Mouse (Mus musculus) left cerebral cortex, adult 8-10 months (tissue): ENCODE measurements at regions not wholly inside any gene's neighbourhood (a gene's known extent, or its start where the extent isn't known, plus 50 kb on each side); places are given as distances from the start of the nearest gene placed in this dataset.

Source experiments
- DNase-seq, 2 experiments: peaks; one replicate each; pipeline ENCODE4 v3.0.0; 2022; ENCODE audit warnings: low spot score in 2 of 2

- no peak for DNase-seq
These were observed 106.3 kb downstream of the Btg1 start for GRCm38 (mm10) chr10:96723071-96723470.

- DNase-seq: no peak
These were observed 107.8 kb downstream of the Btg1 start for GRCm38 (mm10) chr10:96724436-96725175.

- peak in 1 of 2 experiments; percentile 55 for DNase-seq
These were observed 110.3 kb downstream of the Btg1 start for GRCm38 (mm10) chr10:96726801-96727780.

- DNase-seq: no peak
These were observed 116.8 kb downstream of the Btg1 start for GRCm38 (mm10) chr10:96733581-96733980.

- DNase-seq: no peak
These were observed 118.3 kb downstream of the Btg1 start for GRCm38 (mm10) chr10:96735146-96735545.

GRCm38 (mm10) chr10:96735885-96736628, 119.3 kb downstream of the Btg1 start:
- no peak for DNase-seq

- no peak for DNase-seq
These were observed 121.2 kb downstream of the Btg1 start for GRCm38 (mm10) chr10:96737972-96738371.

GRCm38 (mm10) chr10:96738606-96739005, 121.8 kb downstream of the Btg1 start:
- DNase-seq: no peak

- no peak for DNase-seq
These were observed 127.5 kb downstream of the Btg1 start for GRCm38 (mm10) chr10:96744167-96744777.

GRCm38 (mm10) chr10:96747015-96747663, 130.3 kb downstream of the Btg1 start:
- no peak for DNase-seq

- no peak for DNase-seq
These were observed 134.1 kb downstream of the Btg1 start for GRCm38 (mm10) chr10:96750861-96751260.

GRCm38 (mm10) chr10:96751580-96752264, 134.9 kb downstream of the Btg1 start:
- peak; percentile 19 to 41 for DNase-seq

GRCm38 (mm10) chr10:96752531-96752930, 135.7 kb downstream of the Btg1 start:
- no peak for DNase-seq

- no peak for DNase-seq
These were observed 136.7 kb downstream of the Btg1 start for GRCm38 (mm10) chr10:96753521-96753920.

- no peak for DNase-seq
These were observed 138.9 kb downstream of the Btg1 start for GRCm38 (mm10) chr10:96755674-96756073.

GRCm38 (mm10) chr10:96756355-96757084, 139.7 kb downstream of the Btg1 start:
- DNase-seq: no peak

GRCm38 (mm10) chr10:96757311-96757710, 140.5 kb downstream of the Btg1 start:
- DNase-seq: no peak

- DNase-seq: no peak
These were observed 144.8 kb downstream of the Btg1 start for GRCm38 (mm10) chr10:96761601-96762000.

- no peak for DNase-seq
These were observed 148.8 kb downstream of the Btg1 start for GRCm38 (mm10) chr10:96765626-96766025.
